Mouse (Mus musculus) hindbrain, embryonic 10.5 days (tissue): ENCODE data around the gene Ankrd2. TPM values are rescaled to one million over a fixed set of nuclear protein-coding genes. Genes with fewer than 3 reads are reported as not detected.

Experiments
- DNase-seq: peaks from one replicate; pipeline ENCODE4 v3.0.0-alpha.2; 2017; ENCODE audit warnings: low spot score
- H3K27ac ChIP-seq: fragments of 300-500 bp; sonication (generic); 2 replicates; pipeline ENCODE4 v1.5.1; 2016; ENCODE audit warnings: mild to moderate bottlenecking, moderate library complexity
- H3K27me3 ChIP-seq: fragments of 300-500 bp; sonication (generic); 2 replicates; pipeline ENCODE4 v1.6.1; 2016; ENCODE audit warnings: mild to moderate bottlenecking; ENCODE audit not compliant: poor library complexity, insufficient read depth, severe bottlenecking
- H3K36me3 ChIP-seq: fragments of 300-500 bp; sonication (generic); 2 replicates; pipeline ENCODE4 v1.6.1; 2016; ENCODE audit warnings: mild to moderate bottlenecking, moderate library complexity
- H3K4me1 ChIP-seq: fragments of 300-500 bp; sonication (generic); replicated peaks from 2 replicates; pipeline ENCODE4 v1.6.1; 2016; ENCODE audit warnings: mild to moderate bottlenecking
- H3K4me3 ChIP-seq: fragments of 300-500 bp; sonication (generic); 2 replicates; pipeline ENCODE4 v1.5.1; 2016; ENCODE audit warnings: mild to moderate bottlenecking, moderate library complexity
- H3K9me3 ChIP-seq: fragments of 300-500 bp; sonication (generic); 2 replicates; pipeline ENCODE4 v1.6.1; 2016; ENCODE audit warnings: mild to moderate bottlenecking, moderate library complexity
- WGBS: fragments of 180-500 bp; shearing (Covaris S2); methylation state at CpG from one replicate; pipeline ENCODE4 v1.1.7; 2016; 5-methylcytosine and 5-hydroxymethylcytosine counted together
- polyA plus RNA-seq: library from polyadenylated mRNA; unstranded; fragments of >200 nt; fragmentation: Nextera tagmentation; extraction: Ambion mirVana; gene quantifications from 2 replicates; pipeline ENCODE4 v1.2.1, GENCODE M21; 2016

Ankrd2 gene
- polyA plus RNA-seq, 1 experiment from 2014 or later, result not detected

DNA sequence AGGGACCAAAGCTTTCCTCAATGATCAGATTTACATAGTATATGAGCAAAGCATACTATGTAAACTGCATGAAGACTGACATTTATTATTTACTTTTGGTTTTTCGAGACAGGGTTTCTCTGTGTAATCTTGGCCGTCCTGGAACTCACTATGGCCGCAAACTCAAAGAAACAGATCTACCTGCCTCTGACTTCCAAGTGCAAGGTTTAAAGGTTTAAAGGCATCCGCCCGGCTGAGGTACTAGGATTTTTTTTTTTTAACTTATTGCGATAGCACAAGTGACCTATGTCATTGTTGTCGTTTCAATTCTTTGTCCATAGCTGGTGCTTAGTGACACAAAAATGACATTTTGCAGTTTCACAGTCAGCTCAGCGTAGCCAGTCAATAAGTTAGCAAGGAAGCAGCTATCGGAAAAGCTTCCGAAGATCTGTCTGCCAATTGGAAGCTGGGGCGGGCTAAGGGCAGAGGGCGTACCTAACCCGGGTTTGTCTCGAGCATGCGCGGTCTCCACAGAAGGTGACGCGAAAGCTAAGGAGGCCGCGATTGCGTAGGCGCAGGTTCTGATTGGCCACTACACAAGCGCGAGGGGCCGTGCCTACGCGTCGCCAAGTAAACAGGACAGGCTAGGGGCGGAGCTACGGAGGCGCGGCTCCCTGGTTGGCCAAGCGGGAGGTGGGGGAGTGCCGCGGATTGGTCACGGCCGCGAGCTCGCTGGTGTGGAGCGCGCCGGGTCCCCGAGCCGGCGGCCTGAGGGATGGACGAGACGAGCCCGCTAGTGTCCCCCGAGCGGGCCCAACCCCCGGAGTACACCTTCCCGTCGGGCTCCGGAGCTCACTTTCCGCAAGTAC is 54.2 kb downstream of the Ankrd2 start, which contains the start of gene Pi4k2a:
Pi4k2a (plus strand) TSS at position 723 of the 848 bp plus-strand sequence.
- Histone ChIP-seq H3K9me3 (no peaks in the 10 kb centered on the region), H3K4me1 (peaks cover 42% of the 10 kb centered on the region), H3K27me3 (no peaks in the 10 kb centered on the region), H3K4me3 (peak within 1 kb of the TSS; percentile 80), H3K36me3 (peaks cover 22% of the 10 kb centered on the region), H3K27ac (peak within 1 kb of the TSS; percentile 91)
- DNase-seq, result peak; percentile 99
- 1% methylated on average over 55 of the region's 55 CpGs for WGBS

DNA sequence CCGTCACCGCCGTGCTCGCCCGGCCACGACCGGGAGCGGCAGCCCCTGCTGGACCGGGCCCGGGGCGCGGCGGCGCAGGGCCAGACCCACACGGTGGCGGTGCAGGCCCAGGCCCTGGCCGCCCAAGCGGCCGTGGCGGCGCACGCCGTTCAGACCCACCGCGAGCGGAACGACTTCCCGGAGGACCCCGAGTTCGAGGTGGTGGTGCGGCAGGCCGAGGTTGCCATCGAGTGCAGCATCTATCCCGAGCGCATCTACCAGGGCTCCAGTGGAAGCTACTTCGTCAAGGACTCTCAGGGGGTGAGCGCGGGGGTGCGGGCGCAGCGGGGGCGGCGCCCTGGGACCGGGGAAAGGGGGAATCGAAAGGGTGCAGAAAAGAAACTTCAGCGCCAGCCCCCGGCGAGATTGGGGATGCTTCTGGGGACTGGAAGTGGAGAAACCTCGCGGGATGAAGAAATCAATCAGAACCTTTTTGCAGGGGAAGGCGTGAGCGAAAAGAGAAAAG is 54.9 kb downstream of the Ankrd2 start:
- Histone ChIP-seq H3K4me1 (peaks cover 36% of the 10 kb centered on the region), H3K4me3 (peak overlapping the region; percentile 80), H3K27me3 (no peaks in the 10 kb centered on the region), H3K27ac (peak overlapping the region; percentile 91), H3K36me3 (peaks cover 28% of the 10 kb centered on the region), H3K9me3 (no peaks in the 10 kb centered on the region)
- DNase-seq, result no peak
- WGBS, result under 1% methylated on average over 52 of the region's 52 CpGs

Other genes with a start within 250 kb of the Ankrd2 start
- gene Arhgap19, start 234.0 kb upstream of the Ankrd2 start, polyA plus RNA-seq, result 27.9 and 37.9 TPM in 2 replicates
- 10.8 and 13.4 TPM in 2 replicates for gene Frat1, start 206.0 kb upstream of the Ankrd2 start, polyA plus RNA-seq
- gene Frat2, start 187.9 kb upstream of the Ankrd2 start, polyA plus RNA-seq, result 5.4 and 6.7 TPM in 2 replicates
- 27.3 and 34.1 TPM in 2 replicates for gene Rrp12, start 139.8 kb upstream of the Ankrd2 start, polyA plus RNA-seq
- gene Pgam1, start 124.1 kb upstream of the Ankrd2 start, polyA plus RNA-seq, result 900 and 1,138 TPM in 2 replicates
- 75.5 and 92.1 TPM in 2 replicates for gene Exosc1, start 102.6 kb upstream of the Ankrd2 start, polyA plus RNA-seq
- 87.1 and 92.5 TPM in 2 replicates for gene Zdhhc16, start 102.5 kb upstream of the Ankrd2 start, polyA plus RNA-seq
- gene Mms19, start 54.8 kb upstream of the Ankrd2 start, polyA plus RNA-seq, result 32.2 and 39.5 TPM in 2 replicates
- gene Ubtd1, start 54.2 kb upstream of the Ankrd2 start, polyA plus RNA-seq, result 11.5 and 16.9 TPM in 2 replicates
- 1.3 and 1.9 TPM in 2 replicates for gene Hoga1, start 9.6 kb downstream of the Ankrd2 start, polyA plus RNA-seq
- not detected in 2 replicates for gene 4933411K16Rik, start 16.2 kb downstream of the Ankrd2 start, polyA plus RNA-seq
- gene Morn4, start 50.4 kb downstream of the Ankrd2 start, polyA plus RNA-seq, result 52.6 and 73.6 TPM in 2 replicates
- gene Pi4k2a, start 54.5 kb downstream of the Ankrd2 start, polyA plus RNA-seq, result 28.2 TPM in 2 replicates
- 17.5 and 19.0 TPM in 2 replicates for gene Avpi1, start 93.1 kb downstream of the Ankrd2 start, polyA plus RNA-seq
- gene Marveld1, start 111.4 kb downstream of the Ankrd2 start, polyA plus RNA-seq, result 3.1 and 3.6 TPM in 2 replicates
- gene Zfyve27, start 128.0 kb downstream of the Ankrd2 start, polyA plus RNA-seq, result 35.3 and 40.2 TPM in 2 replicates
- 0.26 and 0.46 TPM in 2 replicates for gene Sfrp5, start 166.3 kb downstream of the Ankrd2 start, polyA plus RNA-seq
- gene Golga7b, start 211.6 kb downstream of the Ankrd2 start, polyA plus RNA-seq, result 1.7 and 4.2 TPM in 2 replicates